Mouse (Mus musculus) stomach, embryonic 16.5 days (tissue): Measurements from ENCODE around the gene Nptx1. TPM values are rescaled to one million over a fixed set of nuclear protein-coding genes. Genes with fewer than 3 reads are reported as not detected.

Experiments
- ATAC-seq: fragments of 200-750 bp; cut with Nextera tagmentation; 2 replicates; pipeline ENCODE4 v1.8.0; 2017; ENCODE audit warnings: moderate number of reproducible peaks, moderate TSS enrichment; ENCODE audit not compliant: insufficient read depth, low FRiP score
- H3K27ac ChIP-seq: fragments of 300-500 bp; sonication (generic); 2 replicates; pipeline ENCODE4 v1.5.1; 2014; ENCODE audit warnings: low read length
- H3K27me3 ChIP-seq: fragments of 300-500 bp; sonication (generic); 2 replicates; pipeline ENCODE4 v1.6.1; 2014; ENCODE audit warnings: low read length, control low read depth, mixed read lengths; ENCODE audit not compliant: control insufficient read depth, insufficient read depth
- H3K36me3 ChIP-seq: fragments of 300-500 bp; sonication (generic); 2 replicates; pipeline ENCODE4 v1.6.1; 2014; ENCODE audit warnings: low read length; ENCODE audit not compliant: control insufficient read depth, insufficient read depth
- H3K4me1 ChIP-seq: fragments of 300-500 bp; sonication (generic); 2 replicates; pipeline ENCODE4 v1.6.1; 2014; ENCODE audit warnings: low read length, control low read depth, mixed read lengths; ENCODE audit not compliant: control insufficient read depth, insufficient read depth
- H3K4me2 ChIP-seq: fragments of 300-500 bp; sonication (generic); 2 replicates; pipeline ENCODE4 v1.6.1; 2014; ENCODE audit warnings: low read depth, low read length, mixed read lengths
- H3K4me3 ChIP-seq: fragments of 300-500 bp; sonication (generic); replicated peaks from 2 replicates; pipeline ENCODE4 v1.5.1; 2014; ENCODE audit warnings: mild to moderate bottlenecking, low read length
- H3K9ac ChIP-seq: fragments of 300-500 bp; sonication (generic); 2 replicates; pipeline ENCODE4 v1.6.1; 2014; ENCODE audit warnings: low read length
- H3K9me3 ChIP-seq: fragments of 300-500 bp; sonication (generic); replicated peaks from 2 replicates; pipeline ENCODE4 v1.6.1; 2016; ENCODE audit warnings: low read length, control low read depth; ENCODE audit not compliant: control insufficient read depth
- WGBS: fragments of 180-500 bp; shearing (Covaris S2); extraction: QIAGEN DNeasy Blood & Tissue Kit; methylation state at CpG from one replicate; pipeline ENCODE4 v1.1.7; 2014; 5-methylcytosine and 5-hydroxymethylcytosine counted together
- polyA plus RNA-seq: library from polyadenylated mRNA; unstranded; fragments of >200 nt; fragmentation: Nextera tagmentation; extraction: Ambion mirVana; gene quantifications from 2 replicates; pipeline ENCODE4 v1.2.1, GENCODE M21; 2015

Gene Nptx1
- polyA plus RNA-seq, 1 experiment from 2014 or later: 0.32 TPM

DNA sequence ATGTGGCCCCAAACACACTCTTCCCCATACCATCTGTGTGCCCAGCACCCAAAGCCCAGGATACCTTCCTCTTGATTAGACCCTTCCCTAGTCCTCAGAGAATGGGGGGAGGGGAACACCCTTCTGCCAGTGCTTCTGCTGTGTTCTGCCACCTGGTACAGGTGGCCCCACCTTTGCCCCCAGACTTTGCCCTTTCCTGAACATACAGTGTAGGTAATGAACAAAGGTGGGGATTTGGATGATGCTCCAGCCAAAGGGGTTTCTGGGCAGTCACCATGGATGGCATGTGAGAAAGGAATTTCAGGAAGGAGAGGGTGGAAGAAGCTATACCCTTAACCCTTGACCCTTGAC lies 26.9 kb downstream of the Nptx1 start:
- Histone ChIP-seq H3K4me3 (no peak overlapping the region), H3K9me3 (no peaks in the 10 kb centered on the region), H3K4me1 (0 out of 2 replicates have a peak, but pooled peaks cover 7% of the 10 kb centered on the region), H3K27me3 (no peaks in the 10 kb centered on the region), H3K9ac (no peak overlapping the region; the same call in 1 of the 2 replicates), H3K36me3 (no peaks in the 10 kb centered on the region), H3K4me2 (no peak overlapping the region), H3K27ac (no peak overlapping the region)
- no peak for ATAC-seq

DNA sequence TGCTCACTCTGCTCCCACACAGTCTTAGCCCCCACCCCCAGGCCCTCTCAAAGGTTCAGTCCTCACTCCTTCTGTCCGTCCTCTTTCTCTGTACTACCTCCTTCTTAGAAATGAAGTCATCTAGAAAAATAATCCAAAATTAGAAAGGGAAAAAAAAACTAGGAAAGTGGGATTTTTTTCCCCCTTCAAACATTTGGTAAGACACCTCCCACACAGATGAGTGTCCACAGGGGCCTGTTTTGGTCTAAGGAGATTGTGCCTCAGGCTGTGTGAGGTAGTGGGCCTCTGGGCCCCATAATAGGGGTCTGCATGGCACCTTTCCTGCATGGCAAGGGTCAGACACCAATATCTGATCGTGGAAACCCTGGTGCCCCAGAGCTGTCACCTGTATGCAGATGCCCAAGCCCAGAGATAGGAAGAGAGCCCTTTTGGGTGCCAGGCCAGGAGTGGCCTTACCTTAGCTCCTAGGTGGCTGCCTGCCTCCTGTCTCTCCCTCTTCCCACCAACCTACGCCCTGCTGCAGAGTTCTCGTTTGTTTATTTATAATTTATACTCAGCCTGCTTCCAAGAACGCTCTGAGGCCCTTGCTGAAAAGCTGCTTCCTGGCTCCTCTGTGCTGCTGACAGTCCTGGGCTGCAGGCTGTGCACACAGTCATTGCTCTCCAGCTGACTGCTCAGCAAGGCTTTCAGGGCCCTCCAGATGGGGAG lies 27.4 kb downstream of the Nptx1 start:
- H3K4me3 ChIP-seq: no peak overlapping the region
- H3K9ac ChIP-seq: no peak overlapping the region; the same call in 1 of the 2 replicates
- ATAC-seq: no peak
- H3K27me3 ChIP-seq: no peaks in the 10 kb centered on the region; the same call in 1 of the 2 replicates
- no peak overlapping the region for H3K27ac ChIP-seq
- H3K36me3 ChIP-seq: no peaks in the 10 kb centered on the region
- no peak overlapping the region for H3K4me2 ChIP-seq
- WGBS: 34% methylated on average over 5 of the region's 5 CpGs
- H3K9me3 ChIP-seq: no peaks in the 10 kb centered on the region
- 0 out of 2 replicates have a peak, but pooled peaks cover 7% of the 10 kb centered on the region for H3K4me1 ChIP-seq

DNA sequence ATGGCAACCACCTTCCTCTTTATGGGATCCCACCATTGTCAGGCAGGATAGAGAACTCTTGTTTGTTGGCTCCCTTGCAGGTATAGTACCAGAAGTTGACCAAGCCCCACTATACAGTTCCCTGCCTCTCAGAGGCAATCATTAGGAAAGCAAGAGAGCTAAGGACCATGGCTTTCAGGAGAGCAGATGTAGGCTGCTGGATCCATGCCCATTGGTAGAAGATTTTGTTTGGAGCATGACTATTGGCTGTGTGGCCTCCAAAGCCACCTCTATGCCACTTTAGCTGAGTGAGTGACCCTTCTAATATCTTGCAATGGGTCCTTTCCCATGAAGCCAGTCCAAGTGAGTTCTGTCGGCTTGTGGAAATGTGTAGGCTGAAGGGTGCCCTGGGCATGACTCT lies 28.2 kb downstream of the Nptx1 start:
- Histone ChIP-seq H3K27me3 (peaks cover 7% of the 10 kb centered on the region; the same call in 1 of the 2 replicates), H3K36me3 (no peaks in the 10 kb centered on the region)
- 100% methylated on average over 1 of the region's 1 CpGs for WGBS

DNA sequence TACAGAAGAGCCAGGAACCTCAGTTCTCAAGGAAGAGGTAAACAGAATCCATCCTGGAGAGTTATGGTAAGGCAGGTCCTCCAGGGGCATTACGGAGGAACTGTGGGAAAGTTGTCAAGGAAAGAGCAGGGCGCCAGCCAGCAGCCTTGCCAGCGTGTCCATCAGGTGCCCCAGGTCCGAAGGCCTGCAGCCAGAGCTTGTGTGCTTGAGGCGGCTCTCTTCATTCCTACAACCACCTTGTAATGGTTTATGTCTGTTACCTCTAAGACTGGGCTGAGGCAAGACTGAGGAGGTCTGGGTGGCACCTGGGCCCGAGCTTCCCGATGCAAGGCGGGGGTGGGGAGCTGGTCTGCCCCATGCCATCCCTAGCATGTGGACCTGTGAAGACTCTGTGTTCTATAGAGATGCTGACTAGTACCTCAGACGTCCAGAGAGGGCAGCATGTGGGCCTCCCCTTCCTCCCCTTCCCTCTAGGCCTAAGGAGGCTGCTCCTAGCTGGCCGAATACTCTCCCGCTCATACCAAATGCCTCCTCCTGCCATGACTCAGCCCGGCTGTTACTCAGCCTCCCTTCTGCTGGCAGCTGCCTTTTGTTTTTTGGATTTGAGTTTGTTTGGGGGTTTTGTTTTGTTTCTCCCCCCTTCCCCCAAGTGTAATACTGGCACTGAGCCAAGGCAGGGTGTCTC lies 30.7 kb downstream of the Nptx1 start:
- Histone ChIP-seq H3K27ac (no peak overlapping the region), H3K4me3 (no peak overlapping the region), H3K4me1 (peaks cover 3% of the 10 kb centered on the region; the same call in 1 of the 2 replicates), H3K4me2 (no peak overlapping the region), H3K9ac (no peak overlapping the region), H3K36me3 (no peaks in the 10 kb centered on the region), H3K9me3 (no peaks in the 10 kb centered on the region), H3K27me3 (peaks cover 11% of the 10 kb centered on the region; the same call in 1 of the 2 replicates)
- WGBS: 61% methylated on average over 12 of the region's 12 CpGs
- no peak; the same call in 1 of the 2 replicates for ATAC-seq

More for the DNA sequence above, 28.2 kb downstream of the Nptx1 start:
- ATAC-seq: no peak
- no peak overlapping the region for H3K4me2 ChIP-seq
- H3K4me1 ChIP-seq: peaks cover 3% of the 10 kb centered on the region; the same call in 1 of the 2 replicates
- H3K9ac ChIP-seq: no peak overlapping the region
- H3K9me3 ChIP-seq: no peaks in the 10 kb centered on the region
- no peak overlapping the region for H3K4me3 ChIP-seq
- H3K27ac ChIP-seq: no peak overlapping the region

DNA sequence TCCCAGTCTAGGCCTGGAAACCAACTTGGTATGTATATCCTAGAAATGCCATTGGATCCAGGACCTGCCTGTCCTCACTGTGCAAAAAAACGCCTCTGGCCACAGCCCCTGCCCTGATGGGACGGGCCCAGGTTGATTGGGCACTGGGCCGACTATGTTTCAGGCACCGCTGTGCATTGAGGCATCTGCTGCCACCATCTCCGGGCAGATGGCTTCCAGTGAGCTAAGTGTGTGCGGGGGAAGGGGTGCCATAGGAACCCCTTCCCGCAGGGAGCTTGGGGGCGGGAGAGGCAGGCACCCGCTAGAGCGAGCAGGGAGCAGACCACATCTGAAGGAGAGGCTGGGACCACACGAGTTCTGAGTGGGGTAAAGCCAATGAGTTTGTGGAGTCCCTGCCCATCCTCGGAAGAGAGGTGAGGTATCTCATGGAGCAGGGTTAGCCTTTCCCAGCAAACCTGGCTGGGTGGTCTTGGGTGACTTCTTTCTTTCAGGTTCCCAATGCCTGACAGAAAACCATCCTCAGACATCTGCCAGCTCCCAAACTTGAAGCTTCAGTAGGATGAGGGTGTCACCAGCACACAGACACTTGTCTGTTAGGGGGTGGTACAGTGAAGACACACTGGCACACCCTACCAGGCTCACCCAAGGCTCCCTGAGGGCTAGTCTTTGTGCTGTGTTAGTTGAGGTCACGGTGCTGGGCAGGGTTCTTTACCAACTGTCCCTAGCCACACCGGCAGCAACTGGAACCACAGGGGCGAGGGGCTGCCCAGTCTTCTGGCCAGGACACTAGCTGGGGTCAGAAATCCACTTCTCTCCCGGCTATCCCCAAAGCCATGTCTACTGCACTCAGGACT lies 31.5 kb downstream of the Nptx1 start:
- no peak overlapping the region for H3K4me2 ChIP-seq
- ATAC-seq: no peak
- peaks cover 3% of the 10 kb centered on the region; the same call in 1 of the 2 replicates for H3K4me1 ChIP-seq
- peaks cover 11% of the 10 kb centered on the region; the same call in 1 of the 2 replicates for H3K27me3 ChIP-seq
- no peak overlapping the region for H3K27ac ChIP-seq
- H3K9ac ChIP-seq: no peak overlapping the region
- H3K9me3 ChIP-seq: no peaks in the 10 kb centered on the region
- no peak overlapping the region for H3K4me3 ChIP-seq
- 76% methylated on average over 16 of the region's 16 CpGs for WGBS
- H3K36me3 ChIP-seq: no peaks in the 10 kb centered on the region

DNA sequence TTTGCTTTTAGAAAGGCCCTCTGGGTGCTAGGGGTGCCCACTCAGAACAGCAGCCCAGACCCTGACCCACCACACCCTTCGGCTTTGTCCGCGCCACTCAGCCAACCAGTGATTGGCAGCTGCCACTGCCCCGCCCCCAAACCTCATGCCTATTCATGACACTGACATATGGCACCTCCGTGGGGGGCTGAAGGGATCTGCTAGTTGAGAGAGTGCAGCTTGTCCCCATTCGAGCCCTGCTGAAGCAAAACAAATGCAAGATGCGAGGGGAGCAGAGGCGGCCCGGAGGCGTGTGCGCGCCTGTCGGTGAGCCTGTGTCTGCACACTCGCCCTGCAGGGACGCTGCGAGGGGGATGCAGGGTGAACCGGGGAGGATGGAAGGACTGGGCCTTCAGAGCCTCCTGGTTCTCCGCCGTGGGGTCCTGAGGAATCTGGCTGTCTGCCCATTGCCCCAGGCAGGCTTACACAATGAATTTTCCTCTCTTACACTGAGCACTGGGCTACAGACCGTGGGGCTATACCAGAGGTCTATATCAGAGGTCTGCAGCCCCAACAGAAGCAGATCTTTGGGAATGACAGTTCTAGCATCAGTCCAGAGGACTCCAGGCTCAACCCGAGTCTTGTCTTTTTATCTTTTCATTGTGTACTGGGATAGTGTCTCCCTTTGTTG lies 32.5 kb downstream of the Nptx1 start:
- H3K4me1 ChIP-seq: no peaks in the 10 kb centered on the region; the same call in 1 of the 2 replicates
- no peaks in the 10 kb centered on the region for H3K9me3 ChIP-seq
- H3K27ac ChIP-seq: no peak overlapping the region
- peak overlapping the region; percentile 7; the same call in 1 of the 2 replicates for H3K9ac ChIP-seq
- H3K36me3 ChIP-seq: no peaks in the 10 kb centered on the region
- H3K4me2 ChIP-seq: peak overlapping the region; percentile 27; the same call in 1 of the 2 replicates
- peaks cover 11% of the 10 kb centered on the region; the same call in 1 of the 2 replicates for H3K27me3 ChIP-seq
- no peak overlapping the region for H3K4me3 ChIP-seq
- no peak for ATAC-seq
- WGBS: 6% methylated on average over 21 of the region's 21 CpGs

DNA sequence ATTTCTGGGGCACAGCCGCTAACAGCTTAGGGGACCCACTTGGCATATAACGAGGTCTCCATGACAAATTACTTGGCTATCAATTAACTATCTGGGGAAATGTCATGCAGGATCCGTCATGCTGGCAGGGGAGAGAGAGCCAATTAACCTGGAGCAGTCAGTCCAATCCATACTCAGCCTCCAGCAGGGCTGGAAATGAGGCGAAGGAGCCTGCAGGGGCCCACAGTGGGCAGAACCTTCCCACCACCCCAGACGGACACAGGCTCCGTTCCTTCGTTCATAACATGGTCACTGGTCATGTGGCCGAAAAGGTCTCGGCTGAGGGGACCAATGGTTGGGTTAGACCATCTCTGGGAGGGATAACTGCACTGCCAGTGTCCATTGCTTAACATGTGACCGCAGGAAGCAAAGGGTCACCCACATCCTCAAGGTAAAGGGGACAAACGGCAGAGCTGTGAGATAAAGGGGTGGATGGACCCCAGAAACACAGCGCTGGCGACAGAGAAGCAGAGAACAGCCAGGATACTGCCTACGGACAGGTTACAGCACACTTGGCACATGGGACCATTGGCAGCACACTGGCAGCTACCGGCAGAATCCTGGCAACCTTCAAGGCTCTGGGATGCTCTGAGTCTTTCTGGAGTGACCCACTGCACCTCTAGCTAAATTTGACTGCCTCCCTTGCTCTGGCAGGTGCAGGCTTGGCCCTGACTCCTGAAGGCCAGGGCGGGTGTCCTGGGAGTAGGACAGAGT lies 33.3 kb downstream of the Nptx1 start:
- H3K4me2 ChIP-seq: no peak overlapping the region
- no peaks in the 10 kb centered on the region for H3K36me3 ChIP-seq
- no peaks in the 10 kb centered on the region for H3K9me3 ChIP-seq
- H3K27ac ChIP-seq: no peak overlapping the region
- peaks cover 11% of the 10 kb centered on the region; the same call in 1 of the 2 replicates for H3K27me3 ChIP-seq
- H3K9ac ChIP-seq: no peak overlapping the region
- 52% methylated on average over 16 of the region's 16 CpGs for WGBS
- no peak overlapping the region for H3K4me3 ChIP-seq
- H3K4me1 ChIP-seq: no peaks in the 10 kb centered on the region; the same call in 1 of the 2 replicates
- ATAC-seq: no peak

DNA sequence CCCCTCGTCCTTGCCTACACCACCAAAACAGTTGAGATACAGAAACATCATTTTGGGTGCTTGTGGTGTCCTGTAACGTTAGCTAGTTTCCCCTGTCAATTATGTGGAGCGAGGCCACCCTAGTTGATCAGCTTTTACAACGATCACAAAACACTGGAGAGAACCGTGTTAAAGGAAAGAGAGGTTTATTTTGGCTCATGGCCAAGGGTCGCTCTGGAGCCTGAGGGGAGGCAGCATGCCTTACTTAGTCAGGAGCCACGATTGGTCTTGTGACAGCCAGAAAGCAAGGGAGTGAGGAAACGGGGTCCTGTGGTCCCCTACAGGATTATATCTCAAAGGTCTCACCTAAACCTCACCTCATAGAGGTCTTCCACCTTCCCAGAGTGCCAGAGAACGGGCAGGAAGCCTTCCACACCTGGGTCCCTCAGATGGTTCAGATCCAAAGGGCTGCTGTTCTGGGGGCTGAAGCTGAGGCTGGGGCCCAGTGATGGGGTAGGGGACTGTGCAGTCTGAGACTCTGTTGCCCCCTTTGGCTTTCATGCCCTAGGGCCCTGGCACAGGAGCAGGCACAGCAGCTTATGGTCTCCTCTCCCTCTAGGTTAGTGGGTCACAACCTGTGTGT lies 34.4 kb downstream of the Nptx1 start:
- Histone ChIP-seq H3K36me3 (no peaks in the 10 kb centered on the region), H3K9ac (no peak overlapping the region), H3K27ac (no peak overlapping the region), H3K27me3 (peaks cover 11% of the 10 kb centered on the region; the same call in 1 of the 2 replicates), H3K4me2 (no peak overlapping the region), H3K9me3 (no peaks in the 10 kb centered on the region), H3K4me3 (no peak overlapping the region), H3K4me1 (no peaks in the 10 kb centered on the region; the same call in 1 of the 2 replicates)
- 30% methylated on average over 9 of the region's 9 CpGs for WGBS
- ATAC-seq: no peak
